Mouse (Mus musculus): Measurements from ENCODE around the gene Ugt1a10.

GRCm38 (mm10) chr1:88213061-88213460 lies 157.9 kb downstream of the Ugt1a10 start:
- TF ChIP-seq EP300 (IDR thresholded peaks at IDR 0.05; ENCODE audit: low read depth) (no peak), CTCF (IDR thresholded peaks at IDR 0.05; ENCODE audit: low read depth) (no peak)
